Mouse (Mus musculus) hindbrain, postnatal 0 days (tissue): ENCODE measurements around the gene Nuak1. TPM values are rescaled to one million over a fixed set of nuclear protein-coding genes. Genes with fewer than 3 reads are reported as not detected.
A peak's percentile ranks its signal among the peaks of the same experiment; 100 is the strongest.

Experiments
- ATAC-seq: fragments of 200-750 bp; cut with Nextera tagmentation; 2 replicates; pipeline ENCODE4 v1.8.0; 2017; ENCODE audit warnings: mild to moderate bottlenecking, moderate TSS enrichment, moderate library complexity
- DNase-seq: peaks from one replicate; pipeline ENCODE4 v3.0.0-alpha.2; 2015; ENCODE audit warnings: low spot score
- H3K27ac ChIP-seq: fragments of 300-500 bp; sonication (generic); 2 replicates; pipeline ENCODE4 v1.5.1; 2014; ENCODE audit warnings: mild to moderate bottlenecking
- H3K27me3 ChIP-seq: fragments of 300-500 bp; sonication (generic); 2 replicates; pipeline ENCODE4 v1.6.1; 2014; ENCODE audit warnings: low read length, mixed read lengths; ENCODE audit not compliant: insufficient read depth
- H3K36me3 ChIP-seq: fragments of 300-500 bp; sonication (generic); 2 replicates; pipeline ENCODE4 v1.6.1; 2014; ENCODE audit warnings: low read length, mixed read lengths; ENCODE audit not compliant: insufficient read depth
- H3K4me1 ChIP-seq: fragments of 300-500 bp; sonication (generic); 2 replicates; pipeline ENCODE4 v1.6.1; 2014; ENCODE audit warnings: antibody characterized with exemption, low read length, mixed read lengths; ENCODE audit not compliant: insufficient read depth
- H3K4me2 ChIP-seq: fragments of 300-500 bp; sonication (generic); 2 replicates; pipeline ENCODE4 v1.6.1; 2014; ENCODE audit warnings: low read depth, mild to moderate bottlenecking, low read length, moderate library complexity, mixed read lengths
- H3K4me3 ChIP-seq: fragments of 300-500 bp; sonication (generic); 2 replicates; pipeline ENCODE4 v1.5.1; 2014; ENCODE audit warnings: low read length
- H3K9ac ChIP-seq: fragments of 300-500 bp; sonication (generic); replicated peaks from 2 replicates; pipeline ENCODE4 v1.6.1; 2014; ENCODE audit warnings: mild to moderate bottlenecking, low read length, moderate library complexity, mixed read lengths
- H3K9me3 ChIP-seq: fragments of 300-500 bp; sonication (generic); 2 replicates; pipeline ENCODE4 v1.6.1; 2016; ENCODE audit warnings: low read length, mixed read lengths
- CTCF ChIP-seq: IDR thresholded peaks from 2 replicates; pipeline ENCODE4 v1.5.1; 2016; ENCODE audit warnings: antibody characterized with exemption, control low read depth, low read depth
- WGBS: fragments of 180-500 bp; shearing (Covaris S2); extraction: QIAGEN DNeasy Blood & Tissue Kit; methylation state at CpG from one replicate; pipeline ENCODE4 v1.1.7; 2014; 5-methylcytosine and 5-hydroxymethylcytosine counted together
- polyA plus RNA-seq: library from polyadenylated mRNA; unstranded; fragments of >200 nt; fragmentation: Nextera tagmentation; extraction: Ambion mirVana; gene quantifications from 2 replicates; pipeline ENCODE4 v1.2.1, GENCODE M21; 2015
- total RNA-seq: library from RNA; depleted of rRNA; stranded (reverse); fragments of >200 nt; gene quantifications from 2 replicates; pipeline ENCODE4 v1.2.3, GENCODE M21; 2014

Nuak1 gene
- total and polyA plus RNA-seq, 2 experiments from 2014 or later: 3.0 to 23.3 TPM

GRCm38 (mm10) chr10:84400037-84400681 is 40.2 kb downstream of the Nuak1 start:
- DNase-seq (peak; percentile 59), ATAC-seq (no peak)
- Histone ChIP-seq H3K9me3 (no peaks in the 10 kb centered on the region), H3K9ac (no peak overlapping the region), H3K27ac (0 out of 2 replicates have a peak overlapping the region, but pooled peaks have one; percentile 11), H3K4me1 (peaks cover 27% of the 10 kb centered on the region), H3K4me2 (no peak overlapping the region), H3K27me3 (no peaks in the 10 kb centered on the region), H3K36me3 (no peaks in the 10 kb centered on the region), H3K4me3 (no peak overlapping the region)
- TF ChIP-seq CTCF: no peak
- WGBS: 64% methylated on average over 7 of the region's 7 CpGs

- Histone ChIP-seq H3K4me1 (peaks cover 32% of the 10 kb centered on the region), H3K9me3 (no peaks in the 10 kb centered on the region), H3K4me2 (no peak overlapping the region), H3K36me3 (no peaks in the 10 kb centered on the region), H3K27ac (no peak overlapping the region), H3K9ac (no peak overlapping the region), H3K27me3 (no peaks in the 10 kb centered on the region), H3K4me3 (no peak overlapping the region)
- no peak for TF ChIP-seq CTCF
- DNase-seq: no peak
- WGBS: 81% methylated on average over 4 of the region's 4 CpGs
- ATAC-seq: no peak
Measured at GRCm38 (mm10) chr10:84397276-84397675, 43.1 kb downstream of the Nuak1 start.

GRCm38 (mm10) chr10:84395885-84396659 is 44.3 kb downstream of the Nuak1 start:
- DNase-seq (peak; percentile 42), ATAC-seq (no peak)
- H3K9me3 ChIP-seq: no peaks in the 10 kb centered on the region
- 49% methylated on average over 8 of the region's 8 CpGs for WGBS
- TF ChIP-seq CTCF: no peak
- no peaks in the 10 kb centered on the region for H3K36me3 ChIP-seq
- H3K4me1 ChIP-seq: peaks cover 25% of the 10 kb centered on the region
- no peak overlapping the region for H3K9ac ChIP-seq
- H3K27me3 ChIP-seq: no peaks in the 10 kb centered on the region
- peak overlapping the region; percentile 68 for H3K27ac ChIP-seq
- H3K4me2 ChIP-seq: no peak overlapping the region
- H3K4me3 ChIP-seq: no peak overlapping the region

GRCm38 (mm10) chr10:84395259-84395658 is 45.1 kb downstream of the Nuak1 start:
- TF ChIP-seq CTCF: no peak
- Histone ChIP-seq H3K9me3 (no peaks in the 10 kb centered on the region), H3K4me1 (peaks cover 20% of the 10 kb centered on the region), H3K4me2 (no peak overlapping the region), H3K27me3 (no peaks in the 10 kb centered on the region), H3K27ac (no peak overlapping the region), H3K4me3 (no peak overlapping the region), H3K9ac (no peak overlapping the region), H3K36me3 (no peaks in the 10 kb centered on the region)
- DNase-seq (no peak), ATAC-seq (no peak)
- 76% methylated on average over 5 of the region's 5 CpGs for WGBS

GRCm38 (mm10) chr10:84393881-84394280 is 46.5 kb downstream of the Nuak1 start:
- Histone ChIP-seq H3K27ac (no peak overlapping the region), H3K9me3 (no peaks in the 10 kb centered on the region), H3K27me3 (no peaks in the 10 kb centered on the region), H3K4me3 (no peak overlapping the region), H3K36me3 (no peaks in the 10 kb centered on the region), H3K9ac (no peak overlapping the region), H3K4me1 (peaks cover 23% of the 10 kb centered on the region), H3K4me2 (no peak overlapping the region)
- DNase-seq (no peak), ATAC-seq (no peak)
- TF ChIP-seq CTCF: no peak
- 56% methylated on average over 12 of the region's 12 CpGs for WGBS

GRCm38 (mm10) chr10:84393405-84393804 is 47.0 kb downstream of the Nuak1 start:
- Histone ChIP-seq H3K4me2 (no peak overlapping the region), H3K9ac (no peak overlapping the region), H3K4me1 (peaks cover 28% of the 10 kb centered on the region), H3K27ac (no peak overlapping the region), H3K4me3 (no peak overlapping the region), H3K9me3 (no peaks in the 10 kb centered on the region), H3K27me3 (no peaks in the 10 kb centered on the region), H3K36me3 (no peaks in the 10 kb centered on the region)
- TF ChIP-seq CTCF: no peak
- ATAC-seq (no peak), DNase-seq (no peak)
- 77% methylated on average over 9 of the region's 9 CpGs for WGBS

- Histone ChIP-seq H3K27me3 (no peaks in the 10 kb centered on the region), H3K4me1 (peaks cover 35% of the 10 kb centered on the region), H3K9me3 (no peaks in the 10 kb centered on the region), H3K4me2 (no peak overlapping the region), H3K27ac (no peak overlapping the region; the same call in 1 of the 2 replicates), H3K36me3 (no peaks in the 10 kb centered on the region), H3K4me3 (no peak overlapping the region), H3K9ac (no peak overlapping the region)
- DNase-seq: peak; percentile 63
- peak; percentile 70 for ATAC-seq
- WGBS: 50% methylated on average over 3 of the region's 3 CpGs
- no peak for TF ChIP-seq CTCF
Measured at GRCm38 (mm10) chr10:84392723-84393081, 47.7 kb downstream of the Nuak1 start.
